Mouse (Mus musculus) stomach, postnatal 0 days (tissue): ENCODE data around the gene Elobl.

Experiments
- CTCF ChIP-seq: IDR thresholded peaks from 2 replicates; pipeline ENCODE4 v1.5.1; 2016; ENCODE audit warnings: antibody characterized with exemption, low read depth, mild to moderate bottlenecking, moderate library complexity
- EP300 ChIP-seq: optimal IDR thresholded peaks from 2 replicates; pipeline ENCODE3; 2016; ENCODE audit warnings: antibody characterized with exemption

GRCm38 (mm10) chr11:88939634-88940033, 27.1 kb downstream of the Elobl start:
- no peak for TF ChIP-seq CTCF
- no peak for TF ChIP-seq EP300
